Mouse (Mus musculus) left cerebral cortex, adult 2 months (tissue): ENCODE measurements around the gene Plekha5. TPM values are rescaled to one million over a fixed set of nuclear protein-coding genes. Genes with fewer than 3 reads are reported as not detected.

Experiments used
- DNase-seq, 2 experiments: peaks; one replicate each; pipeline ENCODE4 v3.0.0; 2021 to 2022; ENCODE audit warnings: low spot score in 2 of 2, mixed read lengths in 1 of 2; ENCODE audit errors: extremely low spot score in 1 of 2
- H3K27ac ChIP-seq: fragments of 200-600 bp; 2 replicates; pipeline ENCODE4 v1.8.1; 2022
- H3K4me3 ChIP-seq: fragments of 200-600 bp; 2 replicates; pipeline ENCODE4 v1.8.1; 2022
- CTCF ChIP-seq: fragments of 200-600 bp; IDR thresholded peaks from 2 replicates; pipeline ENCODE4 v1.8.1; 2022; ENCODE audit warnings: antibody characterized with exemption, mild to moderate bottlenecking, moderate library complexity
- intact Hi-C: fragments of 180-260 bp; cut with DNase I; formaldehyde crosslinking; loops from one replicate; pipeline ENCODE4 v1.15.1; 2025
- total RNA-seq, 2 experiments: library from RNA; stranded (reverse); gene quantifications; 2 replicates each; pipeline ENCODE4 v1.2.3; 2021

The Plekha5 gene
- total RNA-seq, 2 experiments from 2014 or later, result 117 to 121 TPM

GRCm38 (mm10) chr6:140429236-140429635 lies 5.4 kb downstream of the Plekha5 start:
- DNase-seq, result no peak

GRCm38 (mm10) chr6:140432363-140432762 lies 8.5 kb downstream of the Plekha5 start:
- DNase-seq, result no peak
- Histone ChIP-seq H3K27ac (no peak overlapping the region), H3K4me3 (no peak overlapping the region)
- intact Hi-C loops, result no loop called here
- TF ChIP-seq CTCF, result no peak

More at GRCm38 (mm10) chr6:140429236-140429635, 5.4 kb downstream of the Plekha5 start:
- intact Hi-C loops, result loop anchor here (10.0 kb wide), 1 partner anchor 664 kb away; no protein-coding TSS in a partner anchor
- no peak overlapping the region for H3K4me3 ChIP-seq
- no peak overlapping the region for H3K27ac ChIP-seq
- no peak for TF ChIP-seq CTCF

GRCm38 (mm10) chr6:140443374-140443773 lies 19.5 kb downstream of the Plekha5 start:
- DNase-seq, result peak in 1 of 2 experiments; percentile 50
- intact Hi-C loops, result no loop called here
- TF ChIP-seq CTCF, result peak; percentile 84
- H3K4me3 ChIP-seq, result no peak overlapping the region
- no peak overlapping the region for H3K27ac ChIP-seq

GRCm38 (mm10) chr6:140444147-140444546 lies 20.3 kb downstream of the Plekha5 start:
- intact Hi-C loops, result no loop called here
- no peak for DNase-seq
- no peak for TF ChIP-seq CTCF

GRCm38 (mm10) chr6:140444855-140445465 lies 21.1 kb downstream of the Plekha5 start:
- Histone ChIP-seq H3K4me3 (no peak overlapping the region), H3K27ac (no peak overlapping the region)
- TF ChIP-seq CTCF, result no peak; the same call in 1 of the 2 replicates
- intact Hi-C loops, result loop anchor here (5.0 kb wide), 1 partner anchor 573 kb away; no protein-coding TSS in a partner anchor
- DNase-seq, result no peak

More at GRCm38 (mm10) chr6:140444147-140444546, 20.3 kb downstream of the Plekha5 start:
- Histone ChIP-seq H3K4me3 (no peak overlapping the region), H3K27ac (no peak overlapping the region)

GRCm38 (mm10) chr6:140448010-140448739 lies 24.3 kb downstream of the Plekha5 start:
- Histone ChIP-seq H3K27ac (no peak overlapping the region), H3K4me3 (no peak overlapping the region)
- intact Hi-C loops, result loop anchor here (5.0 kb wide), 1 partner anchor 576 kb away; no protein-coding TSS in a partner anchor
- TF ChIP-seq CTCF, result no peak
- DNase-seq, result no peak

GRCm38 (mm10) chr6:140450693-140451092 lies 26.8 kb downstream of the Plekha5 start:
- intact Hi-C loops, result no loop called here
- Histone ChIP-seq H3K4me3 (no peak overlapping the region), H3K27ac (no peak overlapping the region)
- DNase-seq, result no peak
- no peak for TF ChIP-seq CTCF

- DNase-seq, result no peak
- Histone ChIP-seq H3K27ac (no peak overlapping the region), H3K4me3 (no peak overlapping the region)
- TF ChIP-seq CTCF, result no peak
- intact Hi-C loops, result no loop called here
These were observed 28.9 kb downstream of the Plekha5 start for GRCm38 (mm10) chr6:140452736-140453135.

- intact Hi-C loops, result no loop called here
- Histone ChIP-seq H3K4me3 (no peak overlapping the region), H3K27ac (no peak overlapping the region)
- TF ChIP-seq CTCF, result no peak
- DNase-seq, result no peak
These were observed 29.6 kb downstream of the Plekha5 start for GRCm38 (mm10) chr6:140453454-140453853.

GRCm38 (mm10) chr6:140454388-140454787 lies 30.5 kb downstream of the Plekha5 start:
- Histone ChIP-seq H3K4me3 (no peak overlapping the region), H3K27ac (no peak overlapping the region)
- TF ChIP-seq CTCF, result no peak
- intact Hi-C loops, result no loop called here
- no peak for DNase-seq

- no peak for TF ChIP-seq CTCF
- H3K27ac ChIP-seq, result no peak overlapping the region
These were observed 32.0 kb downstream of the Plekha5 start for GRCm38 (mm10) chr6:140455851-140456250.

GRCm38 (mm10) chr6:140456393-140457163 lies 32.7 kb downstream of the Plekha5 start:
- intact Hi-C loops, result no loop called here
- Histone ChIP-seq H3K4me3 (no peak overlapping the region), H3K27ac (no peak overlapping the region)
- TF ChIP-seq CTCF, result no peak; the same call in 1 of the 2 replicates
- no peak for DNase-seq

More at GRCm38 (mm10) chr6:140455851-140456250, 32.0 kb downstream of the Plekha5 start:
- intact Hi-C loops, result no loop called here
- no peak for DNase-seq
- H3K4me3 ChIP-seq, result no peak overlapping the region
